ENCODE assay signal across 9 mouse cellular contexts in the genomic region with DNA sequence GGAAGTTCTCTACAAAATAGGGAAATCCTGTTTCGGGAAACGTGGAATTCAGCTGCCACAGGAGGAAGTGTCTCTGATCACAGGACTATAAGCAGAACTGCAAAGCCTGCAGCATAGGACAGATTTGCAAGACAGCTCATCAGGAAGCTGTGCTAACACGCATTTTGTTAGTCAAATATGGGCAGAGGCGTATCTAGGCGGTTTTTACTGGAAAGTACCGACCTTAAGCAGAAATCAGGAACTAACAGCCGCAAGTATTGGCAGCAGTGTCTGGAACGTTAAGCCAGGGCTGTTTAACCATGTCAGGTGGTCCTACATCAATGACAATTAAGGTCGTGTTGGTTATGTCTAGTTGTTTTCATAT. TPM values are rescaled to one million over a fixed set of nuclear protein-coding genes. Genes with fewer than 3 reads are reported as not detected.
DNase-seq lines count a peak whose midpoint lies in the region; ATAC-seq and TF ChIP-seq lines count a peak whose summit lies in the region.
"Had no signal": no experiment of that assay in that cellular context is flagged by ENCODE, and none has a peak within 500 bp of the region (broad histone marks: within the 10 kb centered on the region; RNA-seq: fewer than 3 reads in every experiment).

No protein-coding gene starts in this region.

- no peak overlapping the region for H3K27ac ChIP-seq in limb, embryonic 14.5 days (replicated peaks; ENCODE audit: low read depth, low read length)
- no peak overlapping the region for H3K27ac ChIP-seq in limb, embryonic 10.5 days
- H3K27ac ChIP-seq in brown adipose tissue, adult 24 weeks (replicated peaks; ENCODE audit: low read depth, low read length): peak overlapping the region; percentile 98
- no peak overlapping the region for H3K27ac ChIP-seq in midbrain, embryonic 13.5 days
- H3K27ac ChIP-seq in hindbrain, embryonic 10.5 days: no peak overlapping the region
- H3K27ac ChIP-seq: neural tube, embryonic 13.5 days had no signal

- no peaks in the 10 kb centered on the region for H3K36me3 ChIP-seq in limb, embryonic 14.5 days (ENCODE audit: control insufficient read depth, insufficient read depth, low read length)
- no peaks in the 10 kb centered on the region for H3K36me3 ChIP-seq in limb, embryonic 10.5 days
- H3K36me3 ChIP-seq in midbrain, embryonic 13.5 days: no peaks in the 10 kb centered on the region
- no peaks in the 10 kb centered on the region for H3K36me3 ChIP-seq in hindbrain, embryonic 10.5 days
- H3K36me3 ChIP-seq: neural tube, embryonic 13.5 days had no signal

- no peaks in the 10 kb centered on the region for H3K9me3 ChIP-seq in limb, embryonic 14.5 days (ENCODE audit: control insufficient read depth, low read length)
- no peaks in the 10 kb centered on the region for H3K9me3 ChIP-seq in limb, embryonic 10.5 days (replicated peaks)
- H3K9me3 ChIP-seq in midbrain, embryonic 13.5 days: no peaks in the 10 kb centered on the region
- no peaks in the 10 kb centered on the region for H3K9me3 ChIP-seq in hindbrain, embryonic 10.5 days
- H3K9me3 ChIP-seq: neural tube, embryonic 13.5 days had no signal

- H3K9ac ChIP-seq in limb, embryonic 14.5 days (ENCODE audit: low read depth, low read length, severe bottlenecking): no peak overlapping the region
- H3K9ac ChIP-seq in midbrain, embryonic 13.5 days (replicated peaks): no peak overlapping the region
- H3K9ac ChIP-seq: neural tube, embryonic 13.5 days had no signal

- peak; percentile 27 for DNase-seq in limb, embryonic 14.5 days (ENCODE audit: low spot score)
- no peak for DNase-seq in limb, embryonic 10.5 days (ENCODE audit: low spot score)
- peak; percentile 46 for DNase-seq in kidney, postnatal 10 days
- no peak for DNase-seq in hindbrain, embryonic 10.5 days (ENCODE audit: low spot score)

- no peaks in the 10 kb centered on the region for H3K27me3 ChIP-seq in limb, embryonic 14.5 days (ENCODE audit: control insufficient read depth, insufficient read depth, low read length)
- H3K27me3 ChIP-seq in limb, embryonic 10.5 days (ENCODE audit: low read depth, poor library complexity, severe bottlenecking): no peaks in the 10 kb centered on the region
- H3K27me3 ChIP-seq in midbrain, embryonic 13.5 days: no peaks in the 10 kb centered on the region
- no peaks in the 10 kb centered on the region for H3K27me3 ChIP-seq in hindbrain, embryonic 10.5 days (ENCODE audit: insufficient read depth, poor library complexity, severe bottlenecking)
- H3K27me3 ChIP-seq: neural tube, embryonic 13.5 days had no signal

- TF ChIP-seq POLR2A in limb, embryonic 14.5 days (IDR thresholded peaks at IDR 0.05; ENCODE audit: borderline replicate concordance, extremely low read depth, insufficient read depth, insufficient read length): no peak

- ATAC-seq in limb, embryonic 14.5 days (ENCODE audit: low FRiP score, low read depth): no peak
- peak; percentile 65 for ATAC-seq in megakaryocyte-erythroid progenitor cell, adult 5-6 weeks (replicated peaks; ENCODE audit: low FRiP score, low TSS enrichment, poor library complexity, severe bottlenecking)
- no peak for ATAC-seq in midbrain, embryonic 13.5 days

- no peak overlapping the region for H3K4me2 ChIP-seq in limb, embryonic 14.5 days (replicated peaks; ENCODE audit: low read depth, low read length, severe bottlenecking)
- H3K4me2 ChIP-seq in midbrain, embryonic 13.5 days (replicated peaks): no peak overlapping the region
- H3K4me2 ChIP-seq: neural tube, embryonic 13.5 days had no signal

- WGBS in limb, embryonic 14.5 days: 67% methylated on average over 9 of the region's 9 CpGs
- WGBS in limb, embryonic 10.5 days: 88% methylated on average over 9 of the region's 9 CpGs
- 86% methylated on average over 9 of the region's 9 CpGs for WGBS in midbrain, embryonic 13.5 days
- 84% methylated on average over 9 of the region's 9 CpGs for WGBS in hindbrain, embryonic 10.5 days

- H3K4me3 ChIP-seq in limb, embryonic 14.5 days (replicated peaks; ENCODE audit: low read length): no peak overlapping the region
- H3K4me3 ChIP-seq in limb, embryonic 10.5 days: no peak overlapping the region
- no peak overlapping the region for H3K4me3 ChIP-seq in brown adipose tissue, adult 24 weeks (ENCODE audit: insufficient read depth, low read depth, low read length)
- H3K4me3 ChIP-seq in midbrain, embryonic 13.5 days (replicated peaks): no peak overlapping the region
- H3K4me3 ChIP-seq in hindbrain, embryonic 10.5 days: no peak overlapping the region
- H3K4me3 ChIP-seq: neural tube, embryonic 13.5 days had no signal

- peaks cover 6% of the 10 kb centered on the region for H3K4me1 ChIP-seq in limb, embryonic 14.5 days (ENCODE audit: control insufficient read depth, insufficient read depth, low read length)
- H3K4me1 ChIP-seq in limb, embryonic 10.5 days: peaks cover 4% of the 10 kb centered on the region
- H3K4me1 ChIP-seq in brown adipose tissue, adult 24 weeks (ENCODE audit: control insufficient read depth, insufficient read depth, insufficient read length, low read length): peaks cover 42% of the 10 kb centered on the region
- peaks cover 5% of the 10 kb centered on the region for H3K4me1 ChIP-seq in midbrain, embryonic 13.5 days (replicated peaks)
- H3K4me1 ChIP-seq in hindbrain, embryonic 10.5 days (replicated peaks): peaks cover 3% of the 10 kb centered on the region; the same call in 1 of the 2 replicates

RNA-seq across cellular contexts. Expression of a gene that starts 42.4 kb away (rescaled TPM):
- 0.13 and 0.17 TPM in 2 replicates for polyA plus RNA-seq in limb, embryonic 14.5 days (2012; rRNA removed)
- 0.39 and 0.46 TPM in 2 replicates for polyA plus RNA-seq in limb, embryonic 14.5 days (2014; fragmentation: Nextera tagmentation; extraction: Ambion mirVana)
- 0.16 TPM in 1 of 2 replicates, not detected in the other for polyA plus RNA-seq in limb, embryonic 10.5 days (2016; fragmentation: Nextera tagmentation; extraction: Ambion mirVana)
- not detected in 2 replicates for polyA plus RNA-seq in brown adipose tissue, adult 24 weeks (2012; ENCODE audit: insufficient read depth, insufficient read length, missing spikeins)
- 7.0 and 12.2 TPM in 2 replicates for total RNA-seq in megakaryocyte-erythroid progenitor cell, adult 5-6 weeks (2014; fragmentation: Nextera tagmentation)
- total RNA-seq in megakaryocyte-erythroid progenitor cell, adult 5-6 weeks (2017): 57.7 and 71.1 TPM in 2 replicates
- polyA plus RNA-seq in midbrain, embryonic 13.5 days (2015; fragmentation: Nextera tagmentation; extraction: Ambion mirVana): not detected in 2 replicates
- polyA plus RNA-seq in hindbrain, embryonic 10.5 days (2016; fragmentation: Nextera tagmentation; extraction: Ambion mirVana): 0.19 TPM in 1 of 2 replicates, not detected in the other
- total RNA-seq: gastrocnemius, adult 8-10 months had no signal
- polyA plus RNA-seq: neural tube, embryonic 13.5 days had no signal

RNA-seq across cellular contexts. Expression of a gene that starts 52.4 kb away (rescaled TPM):
- polyA plus RNA-seq in limb, embryonic 14.5 days (2012; rRNA removed): 5.7 and 11.1 TPM in 2 replicates
- not detected in 2 replicates for polyA plus RNA-seq in limb, embryonic 14.5 days (2014; fragmentation: Nextera tagmentation; extraction: Ambion mirVana)
- polyA plus RNA-seq in limb, embryonic 10.5 days (2016; fragmentation: Nextera tagmentation; extraction: Ambion mirVana): not detected in 2 replicates
- 58.5 and 127 TPM in 2 replicates for polyA plus RNA-seq in brown adipose tissue, adult 24 weeks (2012; ENCODE audit: insufficient read depth, insufficient read length, missing spikeins)
- 18.0 and 43.7 TPM in 2 replicates for total RNA-seq in megakaryocyte-erythroid progenitor cell, adult 5-6 weeks (2014; fragmentation: Nextera tagmentation)
- total RNA-seq in megakaryocyte-erythroid progenitor cell, adult 5-6 weeks (2017): 78.9 and 151 TPM in 2 replicates
- polyA plus RNA-seq in midbrain, embryonic 13.5 days (2015; fragmentation: Nextera tagmentation; extraction: Ambion mirVana): 0.13 TPM in 1 of 2 replicates, not detected in the other
- polyA plus RNA-seq in hindbrain, embryonic 10.5 days (2016; fragmentation: Nextera tagmentation; extraction: Ambion mirVana): not detected in 2 replicates
- polyA plus RNA-seq: neural tube, embryonic 13.5 days had no signal

Comparison
In these comparisons a context has a peak if more than half of its experiments do, and no peak if none do; other contexts are left out.
1. DNase-seq: peak in limb, embryonic 14.5 days (single experiment) and kidney, postnatal 10 days (single experiment); none in limb, embryonic 10.5 days (single experiment) and hindbrain, embryonic 10.5 days (single experiment).